Mouse (Mus musculus) layer of hippocampus, adult 11-12 months (tissue): ENCODE measurements around the gene Poln.
A peak's percentile ranks its signal among the peaks of the same experiment; 100 is the strongest.

ENCODE experiments used
- DNase-seq: peaks from one replicate; pipeline ENCODE4 v3.0.0; 2022; ENCODE audit warnings: low spot score

The Poln gene

DNA sequence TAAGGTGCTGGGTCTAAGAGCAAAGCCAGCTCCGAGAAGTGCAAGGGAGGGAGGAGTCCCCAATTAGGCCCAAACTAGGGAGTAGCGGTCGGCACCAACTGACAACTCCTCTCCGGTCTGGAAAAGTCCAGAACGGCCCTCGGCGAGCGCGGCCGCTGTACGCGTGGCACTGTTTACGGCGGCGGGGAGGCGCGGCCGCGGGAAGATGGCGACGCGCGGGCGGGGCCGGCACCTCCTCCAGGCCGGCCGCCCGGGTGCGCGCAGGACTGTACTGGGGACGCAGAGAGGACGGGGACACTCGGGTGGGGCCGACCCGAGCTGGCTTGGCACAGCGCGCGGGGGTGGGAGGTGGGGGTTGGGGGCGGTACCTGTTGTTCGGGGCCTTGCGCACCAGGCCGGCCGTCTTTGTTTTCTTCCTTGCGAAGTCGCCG, 17.7 kb upstream of the Poln start:
- no peak for DNase-seq

DNA sequence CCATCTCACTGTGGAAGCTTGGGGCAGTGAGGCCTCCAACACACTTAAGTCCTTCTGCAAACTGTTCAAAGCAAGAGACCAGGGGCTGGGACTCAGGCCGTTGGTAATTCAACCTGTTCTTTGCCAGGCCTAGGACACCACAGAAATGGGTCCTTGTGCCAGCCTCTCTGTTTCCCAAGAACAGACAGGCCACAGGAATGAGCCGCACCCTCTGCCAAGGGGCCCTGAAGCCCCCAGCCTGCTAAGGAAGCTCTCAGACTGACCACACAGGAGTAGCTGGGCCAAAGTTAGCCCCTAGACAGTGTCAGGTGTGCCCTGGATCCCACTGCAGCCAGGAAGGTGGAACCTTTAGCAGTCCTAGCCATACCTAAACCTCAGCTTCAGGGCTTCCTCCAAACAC, 17.1 kb upstream of the Poln start:
- DNase-seq = no peak

DNA sequence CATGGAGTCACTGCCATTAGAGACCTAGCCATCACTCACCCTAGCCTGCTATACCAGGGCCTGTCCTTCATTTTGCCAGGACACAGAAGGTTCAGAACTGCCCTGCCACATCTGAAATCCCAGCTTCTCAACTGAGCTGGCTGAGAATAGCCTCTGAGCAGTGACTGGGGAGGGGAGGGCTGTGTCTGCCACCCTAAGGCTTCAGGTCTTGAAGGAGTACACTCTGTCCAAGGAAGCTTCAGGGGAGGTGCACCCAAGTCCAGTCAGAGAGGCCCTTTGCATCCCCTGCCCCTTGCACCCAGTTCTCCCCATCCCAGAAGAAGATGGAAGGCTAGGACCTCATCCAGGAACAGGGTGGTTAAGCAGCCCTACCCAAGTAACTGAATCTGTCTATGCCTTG, 16.5 kb upstream of the Poln start:
- no peak for DNase-seq

DNA sequence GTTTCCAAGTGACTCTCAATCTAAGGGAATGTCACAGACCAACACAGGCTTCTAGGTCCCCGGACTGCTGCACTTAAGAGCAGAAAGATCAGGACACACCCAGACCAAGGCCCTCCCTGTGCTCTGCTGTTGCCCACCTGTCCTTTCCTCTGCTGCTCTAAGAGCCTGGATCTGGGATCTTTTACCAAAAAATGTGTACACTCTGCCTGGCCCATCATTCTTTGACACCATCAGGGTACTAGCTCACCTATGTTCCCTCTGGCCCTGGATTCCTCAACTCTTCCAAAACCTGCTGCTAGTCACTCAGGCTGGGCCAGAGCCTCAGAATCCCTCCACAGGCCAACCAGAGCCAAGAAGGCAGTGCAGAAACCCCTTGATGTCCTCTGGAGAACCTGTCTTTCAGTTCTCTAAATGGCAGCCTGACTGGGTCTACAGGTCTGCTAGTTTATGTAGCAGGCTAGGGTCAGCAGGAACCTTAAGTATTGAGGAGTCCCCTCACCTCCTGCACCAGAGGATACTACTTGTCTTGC, 15.9 kb upstream of the Poln start:
- no peak for DNase-seq

GRCm38 (mm10) chr5:34183976-34184375, 14.7 kb upstream of the Poln start:
- no peak for DNase-seq

DNA sequence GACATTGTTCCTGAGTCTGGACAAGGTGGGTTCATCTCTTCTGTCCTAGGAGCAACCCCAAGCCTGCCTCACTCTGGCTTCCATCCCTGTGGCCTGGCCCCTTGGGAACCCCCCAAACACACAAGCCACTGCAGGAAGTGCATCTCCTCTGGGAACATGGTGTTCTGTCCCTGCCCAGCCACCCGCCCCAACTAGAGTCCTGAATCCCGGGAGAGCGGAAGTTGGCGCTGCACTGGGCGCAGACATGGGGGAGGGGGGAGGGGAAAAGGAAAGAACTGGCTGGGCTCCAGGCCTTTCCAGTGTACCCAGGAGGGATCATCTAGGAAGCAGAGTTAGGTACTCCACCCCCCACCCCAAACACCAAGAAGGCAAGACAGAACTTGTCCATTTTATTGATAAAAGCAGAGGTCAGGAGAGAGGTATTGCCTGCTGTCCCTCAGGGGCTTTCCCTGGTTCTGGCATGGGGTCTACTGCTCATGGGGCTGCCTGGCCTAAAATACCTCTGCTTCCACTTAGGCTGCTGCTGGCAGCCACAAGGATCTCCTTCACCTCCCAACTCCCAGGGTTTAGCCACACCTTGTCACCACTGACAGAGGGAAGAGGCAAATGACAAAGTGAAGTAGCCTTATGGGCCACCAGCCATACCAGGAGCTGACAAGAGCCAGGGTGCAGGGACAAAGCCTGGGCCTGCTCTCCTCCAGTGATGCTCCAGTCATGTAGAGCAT, 14.1 kb upstream of the Poln start:
- DNase-seq = no peak

GRCm38 (mm10) chr5:34182486-34182885, 13.2 kb upstream of the Poln start:
- no peak for DNase-seq

DNA sequence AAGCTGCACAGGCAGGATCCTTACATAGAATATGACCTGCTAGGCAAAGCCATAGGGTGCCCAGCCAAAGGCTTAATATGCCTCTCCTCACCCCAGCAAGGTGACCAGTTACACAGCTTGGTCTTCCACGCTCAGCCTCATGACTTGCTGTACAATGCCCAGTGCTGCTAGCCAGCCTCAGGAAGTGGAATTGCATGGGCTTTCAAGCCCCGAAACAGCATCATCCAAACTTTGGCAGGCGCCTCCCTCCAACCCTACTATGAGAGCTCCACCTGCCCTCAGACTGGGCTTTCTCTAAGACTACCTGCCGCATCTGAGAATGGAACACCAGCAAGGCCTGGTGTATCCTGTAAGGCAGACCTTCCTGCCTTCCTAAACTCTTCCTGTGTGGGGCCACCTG, 8.6 kb upstream of the Poln start:
- DNase-seq = no peak

GRCm38 (mm10) chr5:34177091-34177490, 7.8 kb upstream of the Poln start:
- peak; percentile 15 for DNase-seq

DNA sequence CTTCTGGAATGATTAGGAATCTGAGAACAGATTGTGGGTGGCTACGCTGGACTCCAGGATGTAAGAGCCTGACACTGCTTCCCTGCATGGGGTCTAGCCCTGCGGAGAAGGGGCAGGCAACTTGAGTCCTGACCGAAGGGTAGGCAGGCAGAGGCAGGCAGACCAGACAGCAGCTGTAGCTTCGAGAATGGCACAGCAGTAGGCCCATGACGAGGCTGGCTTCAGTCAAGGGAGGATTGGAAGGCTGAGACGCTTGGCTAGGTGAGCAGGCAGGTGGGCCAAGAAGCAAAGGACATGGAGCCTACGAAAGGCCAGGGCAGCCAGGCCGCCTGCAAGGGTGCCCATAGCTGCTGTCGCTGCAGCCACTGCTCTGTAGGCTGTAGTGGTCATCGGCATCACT, 7.4 kb upstream of the Poln start:
- peak; percentile 5 for DNase-seq

- DNase-seq = no peak
These were observed 6.1 kb upstream of the Poln start for GRCm38 (mm10) chr5:34175403-34175694.

DNA sequence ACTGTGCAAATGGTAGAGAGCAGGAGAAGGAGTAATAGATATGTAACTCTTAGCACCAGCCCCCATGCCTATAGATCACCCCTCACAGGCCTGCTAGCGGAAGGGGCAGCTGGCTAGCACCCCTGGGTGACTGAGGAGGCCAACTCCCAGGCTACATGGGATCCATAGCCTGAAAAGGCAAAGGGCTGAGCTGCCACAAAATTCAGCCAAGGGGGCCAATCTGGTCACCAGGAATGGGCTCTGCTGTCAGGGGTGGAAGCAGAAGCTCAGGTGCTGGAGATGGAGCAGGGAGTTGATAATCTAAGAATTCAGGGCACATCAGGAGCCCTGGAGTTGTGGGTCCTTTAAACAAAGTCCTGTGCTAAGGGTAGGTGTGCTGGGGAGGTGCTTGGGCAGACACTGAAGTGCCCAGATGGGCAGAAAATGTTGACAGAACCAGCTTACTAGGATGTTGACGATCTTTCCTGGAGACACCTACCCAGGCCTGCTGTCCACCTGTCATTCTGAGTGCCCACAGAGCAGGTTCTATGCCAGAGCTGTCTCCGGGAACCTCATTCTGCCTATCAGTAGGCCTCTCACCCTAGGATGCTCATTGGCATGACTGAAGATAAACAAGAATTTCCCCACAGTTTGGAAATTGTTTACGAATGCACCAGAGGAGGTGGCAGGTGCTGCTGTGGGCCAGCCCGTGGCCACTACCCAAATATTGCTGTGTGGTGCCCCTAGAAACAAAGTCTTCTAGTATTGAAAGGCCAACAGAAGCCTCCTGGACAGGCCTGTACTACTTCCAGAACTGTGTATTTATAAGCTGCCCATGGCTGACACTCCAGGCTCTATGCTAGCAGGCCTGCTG, 5.5 kb upstream of the Poln start:
- peak; percentile 2 for DNase-seq

DNA sequence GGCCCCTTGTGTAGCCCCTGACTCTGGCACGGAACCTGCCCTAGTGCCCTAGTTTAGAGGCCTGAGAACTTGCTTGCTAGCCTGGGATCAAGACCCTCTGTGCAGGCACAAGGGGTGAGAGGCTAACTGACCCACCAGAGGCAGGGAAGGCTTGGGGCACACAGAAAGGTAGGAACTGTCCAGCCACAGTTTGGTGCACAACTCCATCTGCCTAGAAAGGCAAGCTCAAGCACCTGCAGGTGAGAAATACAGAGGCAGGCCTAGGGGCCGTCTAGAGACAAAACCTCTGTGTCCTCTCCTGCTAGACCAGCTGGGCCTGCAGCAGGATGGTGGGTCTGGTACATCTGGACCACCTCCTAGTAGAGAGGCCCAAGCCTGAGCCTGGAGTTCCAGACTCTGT, 4.8 kb upstream of the Poln start:
- no peak for DNase-seq

DNA sequence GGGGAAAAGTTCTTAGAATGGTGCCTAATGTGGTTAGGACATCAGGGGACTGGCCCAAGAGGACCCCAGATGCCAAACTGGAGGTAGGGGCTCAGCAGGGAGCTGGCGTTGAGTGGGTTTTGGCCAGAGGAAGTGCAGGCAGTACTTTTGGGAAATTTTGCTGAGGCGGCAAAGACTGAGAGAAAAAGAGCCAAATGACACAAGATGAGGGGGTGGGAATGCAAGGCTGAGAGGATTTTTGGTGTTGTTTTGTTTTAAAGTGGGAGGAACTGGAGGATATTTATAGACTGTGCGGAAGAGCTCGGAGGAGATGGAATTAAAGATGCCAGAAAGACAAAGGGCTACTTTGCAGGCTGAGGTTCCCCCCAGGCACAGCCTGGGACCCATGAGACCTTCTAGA, 1.5 kb upstream of the Poln start:
- peak; percentile 32 for DNase-seq

DNA sequence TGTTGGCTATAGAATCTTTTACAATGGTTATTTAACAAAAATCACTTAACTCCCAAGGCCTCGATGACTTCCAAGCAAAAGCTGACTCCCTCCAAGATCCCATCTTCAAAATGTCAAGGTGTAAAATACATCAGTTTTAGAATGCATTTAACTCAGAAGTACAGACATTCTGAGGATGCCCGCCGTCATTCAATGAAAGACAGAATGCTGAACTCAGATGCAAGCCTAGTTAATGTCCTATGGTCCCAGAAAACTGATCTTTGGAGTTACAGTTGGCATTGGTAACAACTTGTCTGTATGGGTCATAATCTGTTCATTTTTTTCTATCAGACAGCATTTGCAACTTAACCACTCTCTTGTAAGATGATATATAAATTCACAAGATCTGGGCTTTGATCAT, 706 bp upstream of the Poln start:
- no peak for DNase-seq

DNA sequence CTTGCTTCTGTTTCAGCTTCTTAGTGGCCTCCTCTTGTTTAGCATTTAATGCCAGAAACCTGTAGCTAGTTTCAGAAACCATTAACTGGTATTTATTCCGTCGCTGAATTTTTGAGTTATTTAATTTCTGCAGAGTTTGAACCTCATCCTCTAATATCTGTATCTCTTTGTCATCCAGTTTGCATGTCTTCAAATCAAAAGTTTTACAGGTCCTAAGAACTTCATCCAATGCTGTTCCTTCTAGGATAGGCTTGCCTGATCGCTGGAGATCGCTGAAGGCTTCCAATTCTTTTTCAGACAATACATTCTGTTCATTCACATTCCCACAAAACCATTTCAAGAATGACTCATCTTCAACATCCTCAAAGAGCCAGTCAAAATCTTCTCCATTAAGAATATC, 1.4 kb downstream of the Poln start:
- no peak for DNase-seq

DNA sequence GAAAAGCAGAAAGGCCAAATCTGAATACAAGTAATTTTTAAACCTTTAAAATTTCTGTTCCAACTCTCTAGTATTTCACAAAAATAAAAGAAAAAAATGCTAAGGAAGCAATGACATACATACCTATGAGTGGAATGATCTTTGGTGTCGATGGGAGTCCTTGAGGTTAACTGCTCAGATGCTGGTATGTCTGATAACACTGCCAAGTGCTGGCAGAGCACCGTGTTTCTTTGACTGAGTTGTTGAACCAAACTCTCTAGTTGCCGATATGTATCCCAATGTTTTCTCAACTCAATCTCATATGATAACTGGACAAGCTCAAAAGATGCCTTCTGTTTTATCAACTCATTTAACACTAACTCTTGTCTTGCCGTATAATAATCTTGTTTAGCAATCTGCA, 3.5 kb downstream of the Poln start:
- DNase-seq = no peak

- DNase-seq = no peak
These were observed 20.8 kb downstream of the Poln start for GRCm38 (mm10) chr5:34148476-34148875.

GRCm38 (mm10) chr5:34147554-34147953, 21.7 kb downstream of the Poln start:
- no peak for DNase-seq

DNA sequence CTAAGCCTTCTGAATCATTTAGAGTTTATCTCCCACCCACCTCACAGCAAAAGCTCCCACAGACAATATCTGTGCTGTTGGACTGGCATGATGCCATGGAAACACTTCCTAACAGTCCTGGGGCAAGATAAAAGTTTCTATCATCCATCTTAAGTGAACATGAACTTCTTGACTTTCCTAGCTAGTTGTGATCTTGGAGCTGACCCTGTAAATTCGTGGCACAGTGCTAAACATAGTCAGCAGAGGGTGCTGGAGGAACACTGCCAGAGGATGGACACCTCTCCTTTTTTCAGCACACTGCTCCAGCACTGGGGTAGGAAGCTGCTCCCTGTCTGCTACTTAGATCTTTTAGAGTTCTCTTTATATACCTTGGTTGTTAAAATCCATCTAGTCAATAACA, 29.5 kb downstream of the Poln start:
- peak; percentile 35 for DNase-seq

DNA sequence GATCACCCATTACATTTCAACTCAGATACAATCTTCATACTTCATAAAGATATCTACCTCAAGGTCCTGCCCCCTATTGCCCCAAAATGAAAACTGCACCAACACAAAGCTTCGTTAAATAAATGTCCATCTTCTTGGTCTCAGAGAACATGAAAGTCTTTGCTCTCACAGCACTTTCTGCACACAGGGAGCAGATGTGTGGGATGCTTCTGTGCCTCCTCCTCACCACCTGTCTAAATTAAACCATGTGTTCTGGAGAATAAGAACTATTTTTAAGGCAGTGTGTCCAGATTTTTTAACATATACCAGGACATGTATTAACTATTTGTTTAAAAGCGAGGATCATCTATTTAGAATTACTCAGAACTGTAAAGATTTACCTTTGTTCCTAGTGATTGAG, 36.5 kb downstream of the Poln start:
- peak; percentile 14 for DNase-seq

DNA sequence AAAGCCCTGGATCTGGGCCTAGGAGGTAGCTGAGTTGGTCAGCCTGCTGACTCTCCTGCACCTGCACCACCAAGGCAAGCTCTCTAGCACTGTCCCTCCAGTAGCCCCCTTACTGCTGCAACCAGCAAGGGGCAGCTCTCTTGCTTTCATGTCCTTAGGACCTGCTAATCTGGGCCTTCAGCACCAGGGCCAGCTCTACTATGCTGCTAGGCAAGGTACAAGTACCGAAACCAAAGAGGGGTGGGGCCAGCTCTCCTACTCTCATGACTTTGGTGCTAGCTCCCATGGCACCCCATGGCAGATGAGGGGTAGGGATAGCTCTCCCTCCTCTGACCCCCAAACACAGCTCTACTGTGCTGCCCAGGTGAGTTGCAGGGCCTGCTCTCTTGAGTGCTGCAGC, 45.1 kb downstream of the Poln start:
- DNase-seq = no peak

DNA sequence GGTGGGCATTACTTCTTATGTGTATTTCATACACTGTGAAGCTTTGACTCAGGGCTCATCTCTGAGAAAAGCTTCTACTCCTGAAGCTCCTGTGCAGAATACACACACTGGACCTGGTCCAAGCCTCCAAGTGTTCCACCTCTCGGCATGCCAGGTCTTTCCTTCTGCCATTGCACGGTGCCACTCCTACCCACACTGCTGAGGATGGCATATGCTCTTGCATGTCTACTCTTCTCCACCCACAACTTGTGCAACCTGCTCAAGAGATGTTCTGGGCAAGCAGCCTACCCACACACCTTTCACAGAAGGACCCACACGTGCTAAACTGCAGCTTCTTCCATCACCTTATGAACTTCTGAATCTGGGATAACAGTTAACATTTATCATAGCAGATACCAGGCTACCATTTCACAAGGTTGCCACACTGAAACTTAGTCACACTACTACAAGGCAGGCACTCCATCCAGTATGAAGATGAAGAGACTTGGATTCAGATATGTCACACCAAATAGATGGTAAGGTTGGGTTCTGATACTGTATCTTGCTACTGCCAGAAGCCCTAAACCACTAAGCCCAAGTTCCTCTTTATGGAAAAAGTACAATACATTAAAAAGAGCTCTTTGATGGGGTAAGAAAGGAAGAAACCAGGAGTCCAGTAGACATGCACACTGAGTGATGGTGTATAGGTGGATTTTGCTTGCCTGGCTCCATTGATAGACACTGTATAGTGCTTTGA, 50.0 kb downstream of the Poln start:
- peak; percentile 45 for DNase-seq
